Mouse (Mus musculus) layer of hippocampus, postnatal 14 days (tissue): ENCODE results near the gene Lamtor1. TPM values are rescaled to one million over a fixed set of nuclear protein-coding genes. Genes with fewer than 3 reads are reported as not detected.

Experiments used
- DNase-seq, 2 experiments: peaks; one replicate each; pipeline ENCODE4 v3.0.0; 2021 to 2022; ENCODE audit warnings: low spot score in 2 of 2, mixed read lengths in 1 of 2
- long read RNA-seq, 2 experiments: library from polyadenylated mRNA; stranded (forward); transcript quantifications; one replicate each; pipeline ENCODE4 v2.0.0; 2021
- total RNA-seq, 2 experiments: library from RNA; stranded (reverse); gene quantifications; 2 replicates each; pipeline ENCODE4 v1.2.3; 2021

The Lamtor1 gene
- total RNA-seq, result 100 to 1,000 TPM in 1 of 2 experiments, 10 to 100 TPM in 1; 98.7 to 102 TPM
- long read RNA-seq, experiment 1, transcript Lamtor1-201 (5 exons, 1,119 nt), result major isoform, 63 of 118 reads
- long read RNA-seq, experiment 1, partial matches to known transcripts, result 48 of 118 reads
- long read RNA-seq, experiment 1, other reads (novel, unspliced or antisense), result 5 of 118 reads
- long read RNA-seq, experiment 2, transcript Lamtor1-201 (5 exons, 1,119 nt), result major isoform, 131 of 211 reads
- long read RNA-seq, experiment 2, partial matches to known transcripts, result 77 of 211 reads
- long read RNA-seq, experiment 2, other reads (novel, unspliced or antisense), result 2 of 211 reads

DNA sequence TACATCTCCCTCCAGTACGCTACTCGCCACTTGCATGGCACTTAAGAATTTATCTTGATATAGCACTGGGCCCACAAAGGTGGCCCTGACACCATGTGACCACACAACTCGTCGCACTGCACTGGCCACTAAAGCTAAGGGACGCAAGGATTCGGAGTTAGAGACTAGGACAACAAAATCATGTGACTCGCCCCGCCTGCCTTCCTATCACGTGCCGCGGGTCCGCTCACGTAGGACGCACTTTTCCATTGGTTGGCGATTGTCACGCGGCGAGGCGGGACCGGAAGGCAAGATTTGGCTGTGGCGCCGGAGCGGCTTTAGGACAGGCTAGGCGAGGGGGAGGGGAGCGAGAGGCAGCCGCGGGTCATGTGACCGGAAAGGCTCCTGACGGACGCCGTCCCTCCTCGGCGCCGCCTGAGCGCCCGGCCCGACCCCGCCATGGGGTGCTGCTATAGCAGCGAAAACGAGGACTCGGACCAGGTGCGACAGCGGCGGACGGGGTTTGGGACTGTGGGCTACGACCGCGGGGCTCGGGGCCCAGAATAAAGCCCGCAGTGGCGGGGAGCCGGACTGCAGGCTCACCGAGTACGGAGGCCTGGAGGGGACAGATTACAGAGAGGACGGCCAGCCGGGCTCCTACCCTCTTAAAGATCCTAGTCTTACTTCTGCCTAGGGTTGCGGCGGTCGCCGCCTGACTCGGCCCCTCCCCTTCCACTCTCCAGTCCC lies at the start of gene Lamtor1:
Lamtor1 (plus strand) TSS at position 344 of the 726 bp plus-strand sequence.
- peak; percentile 100 for DNase-seq

DNA sequence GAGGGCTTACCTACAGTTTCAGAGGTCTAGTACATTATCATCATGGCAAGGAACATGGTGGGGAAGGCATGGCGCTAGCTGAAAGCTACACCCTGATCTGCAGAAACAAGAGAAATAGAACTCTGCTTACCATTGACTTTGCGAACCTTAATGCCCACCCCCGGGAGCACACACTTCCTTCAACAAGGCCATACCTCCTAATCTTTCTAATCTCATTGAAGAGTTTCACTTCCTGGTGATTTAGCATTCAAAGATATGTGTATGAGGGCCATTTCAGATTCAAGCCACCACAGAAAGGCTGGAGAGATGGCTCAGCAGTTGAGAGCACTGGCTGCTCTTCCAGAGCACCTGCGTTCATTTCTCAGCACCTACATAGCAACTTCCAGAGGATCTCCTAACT lies 48.6 kb upstream of the Lamtor1 start, which contains the start of gene Folr2:
Folr2 (minus strand) TSS at position 101 of the 400 bp plus-strand sequence.
- DNase-seq, result no peak

GRCm38 (mm10) chr7:101858362-101858761 lies 47.3 kb upstream of the Lamtor1 start:
- no peak for DNase-seq

GRCm38 (mm10) chr7:101860978-101861377 lies 44.7 kb upstream of the Lamtor1 start:
- DNase-seq, result no peak

DNA sequence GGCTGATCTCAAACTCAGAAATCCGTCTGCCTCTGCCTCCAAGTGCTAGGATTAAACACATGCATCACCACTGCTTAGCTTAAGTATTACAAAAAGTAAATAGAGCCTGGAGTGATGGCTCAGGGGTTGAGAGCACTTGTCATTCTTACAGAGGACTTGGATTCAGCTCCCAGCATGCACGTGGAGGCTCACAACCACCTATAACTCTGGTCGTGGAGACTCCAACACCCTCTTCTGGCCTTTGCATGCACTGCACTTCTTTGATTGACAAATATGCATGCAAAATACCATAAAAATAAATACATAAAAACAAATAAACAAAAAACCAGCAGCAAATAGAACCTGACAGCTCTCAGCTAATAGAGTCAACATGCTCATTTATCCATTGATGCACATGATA lies 43.4 kb upstream of the Lamtor1 start:
- no peak for DNase-seq

DNA sequence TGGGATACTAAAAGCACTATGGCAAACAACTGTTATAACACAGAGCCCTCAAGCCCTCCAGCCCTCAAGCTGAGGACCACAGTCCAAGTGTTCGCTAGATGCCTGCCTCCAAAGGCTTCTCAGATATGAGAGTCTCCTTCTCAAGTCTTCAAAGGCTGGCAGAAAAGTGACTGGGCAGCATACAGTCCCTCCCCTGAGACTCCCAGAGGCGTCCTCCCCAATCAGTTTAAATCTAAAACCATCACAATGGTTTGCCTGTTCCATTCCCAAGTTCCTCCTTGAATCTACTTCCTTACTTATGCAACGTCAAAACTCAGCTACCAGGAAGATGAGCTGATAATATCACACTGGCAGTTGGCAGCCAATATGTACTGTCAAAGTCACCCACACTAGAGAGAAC lies 42.3 kb upstream of the Lamtor1 start, which contains the start of gene Anapc15:
Anapc15 (plus strand) TSS at position 301 of the 400 bp plus-strand sequence.
- DNase-seq, result no peak

DNA sequence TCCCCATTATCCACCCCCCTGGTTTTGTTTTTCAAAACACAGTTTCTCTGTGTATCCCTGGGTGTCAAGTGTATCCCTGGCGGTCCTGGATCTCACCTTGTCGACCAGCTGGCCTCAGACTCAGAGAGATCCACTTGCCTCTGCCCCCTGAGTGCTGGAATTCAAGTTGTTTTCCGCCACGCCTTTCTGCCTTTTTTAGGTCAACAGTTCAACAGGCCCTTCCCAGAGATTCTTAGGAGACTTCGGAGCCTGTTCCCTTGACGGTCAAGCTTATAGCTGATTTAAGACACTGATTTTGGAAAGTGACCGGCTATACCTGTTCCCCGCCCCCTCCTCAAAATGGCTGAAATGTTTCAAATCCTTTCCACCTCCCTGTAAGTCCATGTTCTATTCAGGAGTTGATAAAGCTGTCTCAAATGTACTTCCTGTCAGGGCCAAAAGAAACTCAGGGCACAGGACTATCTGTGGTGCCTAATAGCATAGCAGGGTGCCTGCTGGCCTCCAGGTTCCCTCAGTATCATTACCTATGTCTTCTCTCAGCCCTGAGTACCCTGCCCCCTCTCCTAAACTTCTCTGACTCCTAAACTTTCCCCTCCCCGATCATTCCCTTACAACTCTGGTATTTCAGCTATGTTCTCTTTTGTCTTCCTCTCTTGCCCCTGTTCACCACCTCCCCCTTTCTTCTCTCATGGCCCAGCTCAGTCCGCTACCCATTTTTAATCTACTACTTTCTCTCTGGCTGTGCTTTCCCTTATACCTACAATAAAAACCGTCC lies 39.0 kb upstream of the Lamtor1 start:
- no peak for DNase-seq

- no peak for DNase-seq
Measured at GRCm38 (mm10) chr7:101867482-101867881, 38.2 kb upstream of the Lamtor1 start.

DNA sequence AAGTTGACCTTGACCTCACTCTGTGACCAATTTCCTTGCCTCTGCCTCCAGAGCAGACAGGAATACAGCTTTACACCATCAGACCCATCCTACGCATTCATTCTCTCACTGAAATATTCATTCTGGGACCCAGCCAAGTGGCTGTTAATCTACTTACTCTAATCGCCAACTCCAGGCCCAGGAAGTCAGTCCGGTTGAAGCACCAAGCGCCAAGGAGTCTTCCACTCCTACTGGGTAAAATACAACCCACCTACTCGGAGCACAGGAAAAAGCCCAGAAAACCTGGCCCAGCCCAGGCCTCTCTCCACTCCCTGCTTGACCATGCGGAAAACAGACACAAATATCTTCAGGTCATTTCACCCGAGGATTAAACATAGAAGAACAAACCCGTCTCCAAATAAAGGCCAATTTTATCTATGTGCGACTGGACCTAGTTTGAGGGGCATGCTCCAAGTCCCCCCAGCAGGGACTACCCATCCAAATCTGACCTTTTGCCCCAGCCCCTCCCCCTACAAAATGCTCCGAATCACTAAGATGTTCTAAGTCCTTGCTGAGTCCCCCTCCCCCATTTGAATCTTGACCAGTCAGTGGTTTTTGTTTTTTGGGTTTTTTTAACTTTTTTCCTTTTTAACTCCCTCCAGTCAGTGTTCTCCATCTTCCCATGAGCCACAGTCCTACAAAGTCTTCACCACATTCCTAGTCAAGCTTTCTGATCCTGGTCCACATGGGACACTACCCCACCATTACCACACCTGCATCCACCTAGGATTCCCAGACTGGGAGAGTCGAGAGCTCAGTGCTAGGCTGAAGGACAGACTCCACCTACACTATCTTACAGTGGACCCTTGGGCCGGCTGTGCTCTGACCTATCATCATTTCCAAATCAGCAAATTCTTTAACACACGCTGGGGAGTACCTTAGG lies 37.2 kb upstream of the Lamtor1 start:
- no peak for DNase-seq

GRCm38 (mm10) chr7:101869163-101869500 lies 36.6 kb upstream of the Lamtor1 start:
- DNase-seq, result no peak

GRCm38 (mm10) chr7:101870629-101871028 lies 35.1 kb upstream of the Lamtor1 start, which contains the start of gene Folr1:
TSS of gene Folr1 (minus strand) at chr7:101870788.
- DNase-seq, result no peak

DNA sequence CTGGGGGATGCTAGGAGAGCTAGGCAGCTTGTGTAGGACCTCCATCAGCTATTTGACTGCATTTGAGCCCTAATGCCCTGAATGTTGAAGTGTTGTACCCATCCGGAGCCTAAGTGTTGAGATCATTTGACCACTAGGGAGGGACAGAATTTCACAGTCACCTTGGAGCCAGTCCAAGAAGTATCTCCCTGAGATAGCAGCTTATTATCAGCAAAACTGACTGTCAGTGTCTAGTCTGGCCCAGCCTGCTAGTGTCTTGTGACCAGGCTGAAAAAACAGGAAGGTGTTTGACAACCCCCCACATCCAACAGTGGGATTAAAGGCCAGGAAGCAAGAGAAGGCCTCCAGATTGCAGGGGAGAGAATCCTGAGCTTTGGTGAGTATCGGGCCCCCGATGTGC lies 34.4 kb upstream of the Lamtor1 start:
- DNase-seq, result no peak

DNA sequence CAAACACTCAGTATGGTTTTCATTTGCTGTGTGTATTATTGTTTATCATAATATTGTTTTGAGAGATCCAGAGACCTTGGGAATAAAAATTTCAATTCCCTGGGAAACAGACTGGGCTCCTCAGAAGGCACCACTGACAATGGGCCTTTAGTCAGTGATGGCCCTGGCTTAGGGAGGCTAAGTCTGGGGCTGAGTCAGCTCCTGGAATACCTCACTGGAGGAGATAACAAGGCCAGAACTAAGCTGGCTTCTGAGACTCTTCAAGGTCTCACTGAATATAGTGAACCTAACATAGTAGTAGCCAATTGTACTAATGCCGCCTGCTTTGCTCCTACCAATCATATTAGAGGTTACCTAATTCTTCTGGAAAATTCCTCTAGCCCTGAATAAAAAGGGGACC lies 29.7 kb upstream of the Lamtor1 start:
- DNase-seq, result no peak

- DNase-seq, result peak in 1 of 2 experiments; percentile 60
Measured at GRCm38 (mm10) chr7:101880855-101881254, 24.8 kb upstream of the Lamtor1 start.

DNA sequence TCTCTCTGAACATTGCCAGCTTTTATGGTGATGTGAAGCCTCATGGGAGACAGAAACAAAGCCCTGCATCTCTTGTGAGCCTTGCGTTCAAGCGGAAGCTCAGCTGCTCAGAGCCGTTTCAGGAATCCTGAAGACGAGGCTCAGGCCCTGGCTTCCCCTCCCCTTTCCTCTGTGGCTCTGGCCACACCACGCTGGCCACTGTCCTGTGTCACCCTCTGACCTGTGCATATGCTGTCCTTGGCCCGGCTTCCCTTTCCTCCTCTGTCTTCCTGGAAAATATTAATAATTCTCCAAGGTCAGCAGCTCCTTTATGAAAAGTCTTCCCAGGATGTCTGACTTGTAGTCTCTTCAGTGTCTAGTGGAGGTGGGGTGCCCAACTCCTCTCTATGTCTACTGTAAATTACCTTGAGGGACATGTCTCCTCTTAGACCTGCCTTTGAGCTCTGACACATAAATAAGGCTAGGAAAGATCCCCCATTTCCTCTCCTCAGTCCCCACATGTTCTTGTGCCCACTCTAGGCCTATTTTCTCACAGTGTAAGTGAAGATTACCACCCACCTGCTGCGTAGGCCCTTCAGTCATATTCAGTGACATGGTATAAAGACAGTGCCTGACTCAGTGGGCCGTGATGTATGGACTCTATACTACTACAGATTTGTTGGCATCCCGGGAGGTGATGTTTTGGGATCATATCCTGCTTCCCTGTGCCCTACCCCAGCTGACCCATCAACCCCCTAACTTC lies 23.1 kb upstream of the Lamtor1 start:
- DNase-seq, result no peak

GRCm38 (mm10) chr7:101884160-101884559 lies 21.5 kb upstream of the Lamtor1 start:
- no peak for DNase-seq

GRCm38 (mm10) chr7:101886274-101886673 lies 19.4 kb upstream of the Lamtor1 start:
- DNase-seq, result no peak

DNA sequence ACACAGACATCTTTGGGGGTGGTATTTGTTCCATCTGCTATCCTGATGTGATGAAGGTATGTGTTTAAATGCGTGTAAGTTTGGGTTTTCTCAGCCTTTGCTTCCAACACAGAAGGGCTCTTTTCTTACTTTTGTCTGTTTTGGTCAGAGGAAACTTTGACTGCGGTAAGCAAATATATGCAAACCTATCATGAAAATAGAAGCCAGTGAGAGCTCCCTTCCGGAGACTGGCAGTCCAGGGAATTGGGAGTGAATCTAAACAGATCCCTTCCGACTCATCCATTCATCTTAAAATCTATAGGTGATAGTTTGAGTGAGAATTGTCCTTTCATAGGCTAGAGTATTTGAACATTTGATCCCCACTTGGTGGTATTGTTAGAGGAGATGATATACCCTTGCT lies 17.2 kb upstream of the Lamtor1 start:
- DNase-seq, result no peak

DNA sequence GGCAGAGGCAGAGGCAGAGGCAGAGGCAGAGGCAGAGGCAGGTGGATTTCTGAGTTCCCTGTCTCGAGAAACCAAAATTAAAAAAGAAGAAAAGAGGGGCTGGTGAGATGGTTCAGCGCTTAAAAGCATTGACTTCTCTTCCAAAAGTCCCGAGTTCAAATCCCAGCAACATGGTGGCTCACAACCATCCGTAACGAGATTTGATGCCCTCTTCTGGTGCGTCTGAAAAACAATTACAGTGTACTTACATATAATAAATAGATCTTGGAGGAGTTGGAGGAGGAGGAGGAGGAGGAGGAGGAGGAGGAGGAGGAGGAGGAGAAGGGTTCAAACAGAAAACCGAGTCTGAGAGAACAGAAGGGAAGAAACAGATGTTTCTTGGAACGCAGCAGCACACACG lies 10.0 kb upstream of the Lamtor1 start:
- no peak for DNase-seq
